Mouse (Mus musculus) intestine, embryonic 14.5 days (tissue): ENCODE measurements at regions not wholly inside any gene's neighbourhood (a gene's known extent, or its start where the extent isn't known, plus 50 kb on each side); places are given as distances from the start of the nearest gene placed in this dataset. TPM values are rescaled to one million over a fixed set of nuclear protein-coding genes. Genes with fewer than 3 reads are reported as not detected.

Source experiments
- ATAC-seq: fragments of 200-750 bp; cut with Nextera tagmentation; replicated peaks from 2 replicates; pipeline ENCODE4 v1.8.0; 2017; ENCODE audit warnings: low read depth, moderate number of reproducible peaks, moderate TSS enrichment, moderate library complexity; ENCODE audit not compliant: low FRiP score, low TSS enrichment
- DNase-seq: peaks from one replicate; pipeline ENCODE4 v3.0.0-alpha.2; 2018; ENCODE audit warnings: low spot score
- H3K27ac ChIP-seq: fragments of 300-500 bp; sonication (generic); 2 replicates; pipeline ENCODE4 v1.5.1; 2014; ENCODE audit warnings: low read depth, mild to moderate bottlenecking, control low read depth
- H3K27me3 ChIP-seq: fragments of 300-500 bp; sonication (generic); replicated peaks from 2 replicates; pipeline ENCODE4 v1.6.1; 2014; ENCODE audit warnings: low read length, control low read depth; ENCODE audit not compliant: control insufficient read depth, insufficient read depth
- H3K36me3 ChIP-seq: fragments of 300-500 bp; sonication (generic); 2 replicates; pipeline ENCODE4 v1.6.1; 2014; ENCODE audit warnings: low read length, control low read depth; ENCODE audit not compliant: control insufficient read depth, insufficient read depth
- H3K4me1 ChIP-seq: fragments of 300-500 bp; sonication (generic); replicated peaks from 2 replicates; pipeline ENCODE4 v1.6.1; 2014; ENCODE audit warnings: low read length, control low read depth, mixed read lengths; ENCODE audit not compliant: control insufficient read depth, insufficient read depth
- H3K4me2 ChIP-seq: fragments of 300-500 bp; sonication (generic); 2 replicates; pipeline ENCODE4 v1.6.1; 2014; ENCODE audit warnings: low read length
- H3K4me3 ChIP-seq: fragments of 300-500 bp; sonication (generic); 2 replicates; pipeline ENCODE4 v1.5.1; 2014; ENCODE audit warnings: low read depth, low read length, control low read depth, mixed read lengths
- H3K9ac ChIP-seq: fragments of 300-500 bp; sonication (generic); 2 replicates; pipeline ENCODE4 v1.6.1; 2014; ENCODE audit warnings: mild to moderate bottlenecking, low read length
- H3K9me3 ChIP-seq: fragments of 300-500 bp; sonication (generic); 2 replicates; pipeline ENCODE4 v1.6.1; 2016; ENCODE audit warnings: low read length, control low read depth; ENCODE audit not compliant: control insufficient read depth
- WGBS: fragments of 180-500 bp; shearing (Covaris S2); extraction: QIAGEN DNeasy Blood & Tissue Kit; methylation state at CpG from one replicate; pipeline ENCODE4 v1.1.7; 2014; 5-methylcytosine and 5-hydroxymethylcytosine counted together
- microRNA-seq: library from miRNA; unstranded; fragments of <30 nt; microRNA quantifications from one replicate; pipeline ENCODE4, GENCODE M21; 2016

DNA sequence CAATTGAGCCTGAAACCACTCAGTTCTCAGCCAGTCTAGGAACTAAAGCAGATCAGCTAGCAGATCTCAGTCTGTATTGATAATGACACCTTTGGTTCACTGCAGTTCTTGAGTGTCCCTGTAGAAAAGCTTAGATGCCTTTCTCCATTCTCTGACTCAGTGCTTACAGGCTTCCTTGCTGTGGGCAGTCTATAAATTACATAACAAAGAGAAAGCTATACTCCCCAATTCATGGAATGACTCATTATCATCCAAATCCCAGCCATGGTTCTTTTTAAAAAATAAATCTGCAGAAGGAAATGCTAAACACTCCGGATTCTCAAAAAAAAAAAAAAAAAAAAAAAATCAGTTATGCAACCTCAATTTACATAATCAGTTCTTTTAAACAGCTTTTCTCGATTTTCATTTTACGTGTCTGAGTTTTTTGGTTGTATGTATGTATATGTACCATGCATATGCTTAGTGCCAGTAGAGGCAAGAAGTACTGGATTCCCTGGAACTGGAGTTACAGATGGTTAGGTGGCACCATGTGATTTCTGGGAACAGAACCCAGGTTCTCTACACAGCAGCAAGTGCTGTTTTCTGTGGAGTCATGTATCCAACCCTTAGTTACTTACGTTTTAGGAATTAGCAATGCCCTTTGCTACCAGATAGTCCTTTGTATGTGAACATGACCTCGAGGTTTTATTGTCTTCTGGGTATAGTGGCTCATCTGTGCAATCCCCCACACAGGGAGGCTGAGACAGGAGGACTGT is 71.5 kb upstream of the Slc39a10 start:
- Histone ChIP-seq H3K4me2 (no peak overlapping the region), H3K4me3 (no peak overlapping the region), H3K9ac (no peak overlapping the region), H3K36me3 (no peaks in the 10 kb centered on the region), H3K27me3 (no peaks in the 10 kb centered on the region), H3K4me1 (no peaks in the 10 kb centered on the region), H3K27ac (no peak overlapping the region), H3K9me3 (no peaks in the 10 kb centered on the region)
- DNase-seq (no peak), ATAC-seq (no peak)
- 83% methylated on average over 5 of the region's 5 CpGs for WGBS

Small RNA genes in the stretch of these regions (microRNA-seq; reads per million reads assigned to microRNA genes)
- gene Mir6350 = not detected
